Mouse (Mus musculus) embryonic facial prominence, embryonic 15.5 days (tissue): ENCODE data around the gene 1700011L22Rik. TPM values are rescaled to one million over a fixed set of nuclear protein-coding genes. Genes with fewer than 3 reads are reported as not detected.
A peak's percentile ranks its signal among the peaks of the same experiment; 100 is the strongest.

ENCODE experiments used
- ATAC-seq: fragments of 200-750 bp; cut with Nextera tagmentation; 2 replicates; pipeline ENCODE4 v1.8.0; 2017; ENCODE audit warnings: low read depth, moderate TSS enrichment; ENCODE audit not compliant: insufficient number of reproducible peaks, low FRiP score, low TSS enrichment
- H3K27ac ChIP-seq: fragments of 300-500 bp; sonication (generic); replicated peaks from 2 replicates; pipeline ENCODE4 v1.5.1; 2015; ENCODE audit warnings: mild to moderate bottlenecking, inconsistent platforms
- H3K27me3 ChIP-seq: fragments of 300-500 bp; sonication (generic); 2 replicates; pipeline ENCODE4 v1.6.1; 2015; ENCODE audit warnings: inconsistent platforms
- H3K36me3 ChIP-seq: fragments of 300-500 bp; sonication (generic); 2 replicates; pipeline ENCODE4 v1.6.1; 2015; ENCODE audit warnings: mild to moderate bottlenecking, inconsistent platforms
- H3K4me1 ChIP-seq: fragments of 300-500 bp; sonication (generic); 2 replicates; pipeline ENCODE4 v1.6.1; 2015; ENCODE audit warnings: inconsistent platforms
- H3K4me2 ChIP-seq: fragments of 300-500 bp; sonication (generic); replicated peaks from 2 replicates; pipeline ENCODE4 v1.6.1; 2015; ENCODE audit warnings: mild to moderate bottlenecking, inconsistent platforms
- H3K4me3 ChIP-seq: fragments of 300-500 bp; sonication (generic); replicated peaks from 2 replicates; pipeline ENCODE4 v1.5.1; 2015; ENCODE audit warnings: mild to moderate bottlenecking, inconsistent platforms
- H3K9ac ChIP-seq: fragments of 300-500 bp; sonication (generic); 2 replicates; pipeline ENCODE4 v1.6.1; 2015; ENCODE audit warnings: inconsistent platforms
- H3K9me3 ChIP-seq: fragments of 300-500 bp; sonication (generic); replicated peaks from 2 replicates; pipeline ENCODE4 v1.6.1; 2016; ENCODE audit warnings: inconsistent platforms
- WGBS: fragments of 180-500 bp; shearing (Covaris S2); methylation state at CpG from one replicate; pipeline ENCODE4 v1.1.7; 2015; 5-methylcytosine and 5-hydroxymethylcytosine counted together
- polyA plus RNA-seq: library from polyadenylated mRNA; unstranded; fragments of >200 nt; fragmentation: Nextera tagmentation; extraction: Ambion mirVana; gene quantifications from 2 replicates; pipeline ENCODE4 v1.2.1, GENCODE M21; 2015

Gene 1700011L22Rik
- polyA plus RNA-seq: not detected in 2 replicates

GRCm38 (mm10) chr8:79248470-79248869 is at the start of gene 1700011L22Rik:
1700011L22Rik (minus strand) TSS chr8:79248570.
- 89% methylated on average over 6 of the region's 6 CpGs for WGBS
- no peak for ATAC-seq
- Histone ChIP-seq H3K4me2 (no peak within 1 kb of the TSS), H3K27me3 (no peaks in the 10 kb centered on the region), H3K9me3 (no peaks in the 10 kb centered on the region), H3K4me1 (no peaks in the 10 kb centered on the region), H3K27ac (no peak within 1 kb of the TSS), H3K9ac (no peak within 1 kb of the TSS), H3K4me3 (no peak within 1 kb of the TSS), H3K36me3 (no peaks in the 10 kb centered on the region)

DNA sequence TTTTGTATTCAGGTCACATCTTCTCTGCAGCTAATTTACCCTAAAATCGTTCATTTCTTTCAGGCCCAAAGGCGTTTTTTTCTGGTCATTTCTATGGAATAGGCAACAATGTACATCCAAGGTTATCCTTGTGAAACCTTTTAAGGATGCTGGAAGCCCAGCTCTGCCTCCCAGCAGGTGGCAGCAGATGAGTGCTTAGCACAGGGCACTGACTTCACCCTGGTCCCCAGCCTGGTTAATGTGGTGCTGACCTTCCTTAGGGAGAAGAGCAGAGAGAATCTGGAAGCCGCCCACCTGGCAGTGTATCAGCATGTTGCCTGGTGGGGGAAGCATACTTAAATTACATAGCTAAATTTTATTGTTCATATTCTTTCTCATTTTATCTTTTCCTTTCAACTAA is 49.4 kb upstream of the 1700011L22Rik start:
- no peak overlapping the region for H3K4me3 ChIP-seq
- no peak overlapping the region for H3K9ac ChIP-seq
- no peaks in the 10 kb centered on the region for H3K9me3 ChIP-seq
- H3K4me1 ChIP-seq: peaks cover 21% of the 10 kb centered on the region
- H3K27ac ChIP-seq: no peak overlapping the region
- no peak for ATAC-seq
- 38% methylated on average over 3 of the region's 3 CpGs for WGBS
- H3K4me2 ChIP-seq: no peak overlapping the region
- H3K36me3 ChIP-seq: no peaks in the 10 kb centered on the region
- no peaks in the 10 kb centered on the region for H3K27me3 ChIP-seq

- 11% methylated on average over 18 of the region's 18 CpGs for WGBS
- H3K36me3 ChIP-seq: no peaks in the 10 kb centered on the region
- H3K9me3 ChIP-seq: no peaks in the 10 kb centered on the region
- peak overlapping the region; percentile 77 for H3K9ac ChIP-seq
- peaks cover 21% of the 10 kb centered on the region for H3K4me1 ChIP-seq
- H3K4me2 ChIP-seq: peak overlapping the region; percentile 74
- no peaks in the 10 kb centered on the region for H3K27me3 ChIP-seq
- H3K4me3 ChIP-seq: peak overlapping the region; percentile 61
- no peak for ATAC-seq
- peak overlapping the region; percentile 98 for H3K27ac ChIP-seq
Measured at GRCm38 (mm10) chr8:79295276-79296105, 47.1 kb upstream of the 1700011L22Rik start.

GRCm38 (mm10) chr8:79294610-79295275 is 46.4 kb upstream of the 1700011L22Rik start, which contains the start of gene Mmaa:
Mmaa (minus strand) TSS chr8:79294937.
- ATAC-seq: peak; percentile 97
- peak within 1 kb of the TSS; percentile 98 for H3K27ac ChIP-seq
- no peaks in the 10 kb centered on the region for H3K36me3 ChIP-seq
- peaks cover 23% of the 10 kb centered on the region for H3K4me1 ChIP-seq
- H3K9ac ChIP-seq: peak within 1 kb of the TSS; percentile 77
- no peaks in the 10 kb centered on the region for H3K9me3 ChIP-seq
- WGBS: under 1% methylated on average over 73 of the region's 74 CpGs
- H3K4me3 ChIP-seq: peak within 1 kb of the TSS; percentile 61
- peak within 1 kb of the TSS; percentile 74 for H3K4me2 ChIP-seq
- no peaks in the 10 kb centered on the region for H3K27me3 ChIP-seq

GRCm38 (mm10) chr8:79293841-79294240 is 45.5 kb upstream of the 1700011L22Rik start:
- no peak for ATAC-seq
- Histone ChIP-seq H3K9me3 (no peaks in the 10 kb centered on the region), H3K4me1 (peaks cover 23% of the 10 kb centered on the region), H3K36me3 (no peaks in the 10 kb centered on the region), H3K27me3 (no peaks in the 10 kb centered on the region), H3K4me3 (peak overlapping the region; percentile 61), H3K27ac (0 out of 2 replicates have a peak overlapping the region, but pooled peaks have one; percentile 98), H3K4me2 (peak overlapping the region; percentile 74), H3K9ac (no peak overlapping the region)
- 45% methylated on average over 3 of the region's 3 CpGs for WGBS

DNA sequence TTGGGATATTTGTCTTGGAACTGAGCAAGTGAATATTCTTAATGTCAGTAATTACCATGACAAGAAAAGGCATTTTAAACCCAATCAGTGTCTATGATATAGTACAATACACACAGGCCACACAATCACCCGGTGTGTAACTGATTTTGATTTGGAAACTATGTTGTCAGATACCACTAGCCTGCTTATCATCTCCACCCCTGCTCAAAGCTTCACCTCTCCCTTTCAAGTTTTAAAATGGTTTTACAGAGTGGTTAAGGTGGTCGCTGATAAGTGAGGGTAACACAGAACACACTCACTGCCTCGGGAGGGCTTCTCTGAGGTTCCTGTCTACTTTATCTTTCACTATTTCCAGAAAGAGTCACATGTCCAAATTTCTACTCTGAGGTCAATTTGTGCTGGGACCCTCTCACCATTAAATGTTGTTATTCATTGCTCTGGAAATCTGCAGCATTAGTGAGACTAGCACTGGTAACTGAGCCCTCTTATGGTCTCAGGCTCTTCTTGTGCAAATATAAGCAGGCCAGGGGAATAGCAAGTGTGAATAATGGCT is 44.4 kb upstream of the 1700011L22Rik start:
- 82% methylated on average over 3 of the region's 3 CpGs for WGBS
- Histone ChIP-seq H3K9ac (no peak overlapping the region), H3K9me3 (no peaks in the 10 kb centered on the region)

GRCm38 (mm10) chr8:79289592-79289991 is 41.2 kb upstream of the 1700011L22Rik start:
- 65% methylated on average over 5 of the region's 5 CpGs for WGBS
- no peaks in the 10 kb centered on the region for H3K27me3 ChIP-seq
- no peak overlapping the region for H3K4me2 ChIP-seq
- H3K36me3 ChIP-seq: peaks cover 4% of the 10 kb centered on the region; the same call in 1 of the 2 replicates
- H3K4me1 ChIP-seq: peaks cover 14% of the 10 kb centered on the region
- H3K27ac ChIP-seq: no peak overlapping the region
- no peak overlapping the region for H3K9ac ChIP-seq
- no peaks in the 10 kb centered on the region for H3K9me3 ChIP-seq
- no peak for ATAC-seq
- H3K4me3 ChIP-seq: no peak overlapping the region

More for the DNA sequence above, 44.4 kb upstream of the 1700011L22Rik start:
- H3K4me3 ChIP-seq: 0 out of 2 replicates have a peak overlapping the region, but pooled peaks have one; percentile 61
- ATAC-seq: no peak
- H3K36me3 ChIP-seq: no peaks in the 10 kb centered on the region
- H3K4me2 ChIP-seq: peak overlapping the region; percentile 74; the same call in 1 of the 2 replicates
- H3K27ac ChIP-seq: no peak overlapping the region
- no peaks in the 10 kb centered on the region for H3K27me3 ChIP-seq
- peaks cover 23% of the 10 kb centered on the region for H3K4me1 ChIP-seq

DNA sequence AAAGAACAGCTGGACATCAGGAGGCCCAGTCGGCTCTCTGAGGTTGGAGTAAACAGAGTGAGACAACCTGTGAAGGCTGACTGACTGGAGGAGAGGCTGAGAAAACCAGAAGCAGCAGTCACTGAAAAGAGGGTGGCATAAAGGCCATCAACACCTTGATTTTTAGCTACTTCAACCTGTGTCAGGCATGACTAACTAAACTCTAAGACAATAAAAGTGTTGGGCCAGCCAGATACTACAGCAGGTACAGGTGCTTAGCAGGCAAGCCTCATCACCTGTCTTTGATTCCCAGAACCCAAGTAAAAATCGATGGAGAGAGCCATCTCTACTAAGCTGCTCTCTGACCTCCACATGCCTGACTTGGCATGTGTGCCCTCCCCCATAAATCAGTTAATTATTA is 40.3 kb upstream of the 1700011L22Rik start:
- ATAC-seq: no peak
- Histone ChIP-seq H3K4me3 (no peak overlapping the region), H3K36me3 (peaks cover 4% of the 10 kb centered on the region; the same call in 1 of the 2 replicates), H3K4me2 (no peak overlapping the region), H3K27ac (no peak overlapping the region), H3K9me3 (no peaks in the 10 kb centered on the region), H3K9ac (no peak overlapping the region), H3K27me3 (no peaks in the 10 kb centered on the region), H3K4me1 (peaks cover 12% of the 10 kb centered on the region)
- 64% methylated on average over 2 of the region's 2 CpGs for WGBS

GRCm38 (mm10) chr8:79288250-79288649 is 39.9 kb upstream of the 1700011L22Rik start:
- Histone ChIP-seq H3K9me3 (no peaks in the 10 kb centered on the region), H3K4me1 (peaks cover 8% of the 10 kb centered on the region), H3K27ac (no peak overlapping the region), H3K27me3 (no peaks in the 10 kb centered on the region), H3K4me3 (no peak overlapping the region), H3K4me2 (no peak overlapping the region), H3K36me3 (peaks cover 4% of the 10 kb centered on the region; the same call in 1 of the 2 replicates), H3K9ac (no peak overlapping the region)
- WGBS: 89% methylated on average over 4 of the region's 4 CpGs
- no peak for ATAC-seq

DNA sequence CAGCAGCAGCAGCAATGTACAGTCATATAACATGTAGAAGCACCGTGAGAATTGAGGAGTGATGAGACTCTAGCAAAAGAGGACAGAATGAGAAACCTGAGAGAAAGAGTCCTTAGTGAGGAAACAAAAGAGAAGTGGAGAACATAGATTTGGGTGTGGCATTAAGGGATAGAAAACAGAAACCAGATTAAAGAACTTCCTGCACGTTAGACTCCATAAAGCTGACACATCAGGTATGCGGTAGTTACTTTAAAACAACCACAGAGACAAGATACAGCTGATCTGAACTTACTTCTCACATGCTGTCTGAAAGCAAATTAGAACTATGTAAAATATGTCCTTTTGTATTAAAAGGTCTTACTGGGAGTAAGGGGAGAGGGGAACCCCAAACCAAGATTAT is 38.1 kb upstream of the 1700011L22Rik start:
- H3K36me3 ChIP-seq: peaks cover 4% of the 10 kb centered on the region; the same call in 1 of the 2 replicates
- no peak overlapping the region for H3K4me3 ChIP-seq
- no peak overlapping the region for H3K27ac ChIP-seq
- WGBS: 73% methylated on average over 3 of the region's 3 CpGs
- no peak for ATAC-seq
- H3K27me3 ChIP-seq: no peaks in the 10 kb centered on the region
- no peaks in the 10 kb centered on the region for H3K9me3 ChIP-seq
- H3K9ac ChIP-seq: no peak overlapping the region
- H3K4me2 ChIP-seq: no peak overlapping the region
- 0 out of 2 replicates have a peak, but pooled peaks cover 3% of the 10 kb centered on the region for H3K4me1 ChIP-seq

- Histone ChIP-seq H3K4me1 (no peaks in the 10 kb centered on the region), H3K4me2 (no peak overlapping the region), H3K9ac (no peak overlapping the region), H3K27me3 (no peaks in the 10 kb centered on the region), H3K9me3 (no peaks in the 10 kb centered on the region), H3K4me3 (no peak overlapping the region), H3K36me3 (peaks cover 11% of the 10 kb centered on the region; the same call in 1 of the 2 replicates), H3K27ac (no peak overlapping the region)
- no peak for ATAC-seq
- WGBS: 93% methylated on average over 3 of the region's 3 CpGs
Measured at GRCm38 (mm10) chr8:79284626-79285025, 36.3 kb upstream of the 1700011L22Rik start.
